10 mouse cellular contexts compared by ENCODE assay signal in genomic region chr3:130086372-130087080, GRCm38 (mm10). TPM values are rescaled to one million over a fixed set of nuclear protein-coding genes. Genes with fewer than 3 reads are reported as not detected.
A peak's percentile ranks its signal among the peaks of the same experiment; 100 is the strongest.
DNase-seq lines count a peak whose midpoint lies in the region; ATAC-seq and TF ChIP-seq lines count a peak whose summit lies in the region.
"Had no signal": no experiment of that assay in that cellular context is flagged by ENCODE, and none has a peak within 500 bp of the region (broad histone marks: within the 10 kb centered on the region; RNA-seq: fewer than 3 reads in every experiment).

No protein-coding gene starts in this region.

- H3K27ac ChIP-seq in forebrain, postnatal 0 days (ENCODE audit: low read depth, low read length), result no peak overlapping the region
- H3K27ac ChIP-seq in forebrain, embryonic 16.5 days (ENCODE audit: low read length), result no peak overlapping the region
- H3K27ac ChIP-seq in limb, embryonic 15.5 days, result peak overlapping the region; percentile 82
- H3K27ac ChIP-seq in midbrain, embryonic 16.5 days (ENCODE audit: low read length), result no peak overlapping the region
- H3K27ac ChIP-seq: left cerebral cortex, adult 2 months; midbrain, embryonic 12.5 days had no signal

- no peaks in the 10 kb centered on the region for H3K9me3 ChIP-seq in forebrain, postnatal 0 days (ENCODE audit: low read length)
- no peaks in the 10 kb centered on the region for H3K9me3 ChIP-seq in forebrain, embryonic 16.5 days (ENCODE audit: control insufficient read depth, low read length)
- H3K9me3 ChIP-seq in limb, embryonic 15.5 days, result no peaks in the 10 kb centered on the region
- no peaks in the 10 kb centered on the region; the same call in 1 of the 2 replicates for H3K9me3 ChIP-seq in midbrain, embryonic 16.5 days (replicated peaks; ENCODE audit: control insufficient read depth, low read length, poor library complexity, severe bottlenecking)
- H3K9me3 ChIP-seq: midbrain, embryonic 12.5 days had no signal

- H3K4me2 ChIP-seq in forebrain, postnatal 0 days (ENCODE audit: low read depth), result no peak overlapping the region
- no peak overlapping the region for H3K4me2 ChIP-seq in forebrain, embryonic 16.5 days (ENCODE audit: low read length)
- H3K4me2 ChIP-seq in limb, embryonic 15.5 days, result peak overlapping the region; percentile 37
- H3K4me2 ChIP-seq in midbrain, embryonic 16.5 days (ENCODE audit: low read length), result no peak overlapping the region
- H3K4me2 ChIP-seq: midbrain, embryonic 12.5 days had no signal

- no peak overlapping the region for H3K9ac ChIP-seq in forebrain, postnatal 0 days
- no peak overlapping the region for H3K9ac ChIP-seq in forebrain, embryonic 16.5 days (replicated peaks; ENCODE audit: low read depth, low read length)
- no peak overlapping the region for H3K9ac ChIP-seq in limb, embryonic 15.5 days
- no peak overlapping the region for H3K9ac ChIP-seq in midbrain, embryonic 16.5 days (ENCODE audit: low read depth, low read length)
- H3K9ac ChIP-seq: midbrain, embryonic 12.5 days had no signal

- no peak overlapping the region for H3K4me3 ChIP-seq in forebrain, postnatal 0 days (ENCODE audit: low read depth, low read length)
- no peak overlapping the region for H3K4me3 ChIP-seq in forebrain, embryonic 16.5 days (replicated peaks; ENCODE audit: low read length)
- H3K4me3 ChIP-seq in limb, embryonic 15.5 days, result peak overlapping the region; percentile 19; the same call in 1 of the 2 replicates
- no peak overlapping the region for H3K4me3 ChIP-seq in midbrain, embryonic 16.5 days (ENCODE audit: low read depth, low read length)
- H3K4me3 ChIP-seq: left cerebral cortex, adult 2 months; midbrain, embryonic 12.5 days had no signal

- no peaks in the 10 kb centered on the region for H3K4me1 ChIP-seq in forebrain, postnatal 0 days (ENCODE audit: insufficient read depth)
- no peaks in the 10 kb centered on the region; the same call in 1 of the 2 replicates for H3K4me1 ChIP-seq in forebrain, embryonic 16.5 days (replicated peaks; ENCODE audit: control insufficient read depth, insufficient read depth, low read length)
- peaks cover 18% of the 10 kb centered on the region for H3K4me1 ChIP-seq in limb, embryonic 15.5 days
- H3K4me1 ChIP-seq in midbrain, embryonic 16.5 days (ENCODE audit: control insufficient read depth, insufficient read depth, low read length), result no peaks in the 10 kb centered on the region
- H3K4me1 ChIP-seq: midbrain, embryonic 12.5 days had no signal

- DNase-seq in forebrain, postnatal 0 days, result no peak
- DNase-seq in NIH3T3 (ENCODE audit: low read depth), result peak; percentile 76
- peak; percentile 35 for DNase-seq in gastrocnemius, postnatal 25 days
- no peak for DNase-seq in cerebellum, adult 8-10 months
- DNase-seq in T-cell, adult 2 months (ENCODE audit: low spot score), result no peak

- no peaks in the 10 kb centered on the region for H3K27me3 ChIP-seq in forebrain, postnatal 0 days (ENCODE audit: insufficient read depth, low read length)
- H3K27me3 ChIP-seq in forebrain, embryonic 16.5 days (replicated peaks; ENCODE audit: control insufficient read depth, insufficient read depth, low read length), result no peaks in the 10 kb centered on the region
- 0 out of 2 replicates have a peak, but pooled peaks cover 4% of the 10 kb centered on the region for H3K27me3 ChIP-seq in limb, embryonic 15.5 days
- no peaks in the 10 kb centered on the region for H3K27me3 ChIP-seq in midbrain, embryonic 16.5 days (ENCODE audit: control insufficient read depth, insufficient read depth, low read depth, low read length)
- H3K27me3 ChIP-seq: midbrain, embryonic 12.5 days had no signal

- H3K36me3 ChIP-seq in forebrain, postnatal 0 days (ENCODE audit: insufficient read depth), result no peaks in the 10 kb centered on the region
- no peaks in the 10 kb centered on the region for H3K36me3 ChIP-seq in forebrain, embryonic 16.5 days (ENCODE audit: control insufficient read depth, insufficient read depth)
- no peaks in the 10 kb centered on the region for H3K36me3 ChIP-seq in limb, embryonic 15.5 days
- H3K36me3 ChIP-seq in midbrain, embryonic 16.5 days (ENCODE audit: control insufficient read depth, insufficient read depth, low read length), result no peaks in the 10 kb centered on the region
- H3K36me3 ChIP-seq: midbrain, embryonic 12.5 days had no signal

- no peak for TF ChIP-seq CTCF in forebrain, postnatal 0 days (IDR thresholded peaks at IDR 0.05; ENCODE audit: low read depth)

- 82% methylated on average over 13 of the region's 13 CpGs for WGBS in forebrain, postnatal 0 days
- 83% methylated on average over 13 of the region's 13 CpGs for WGBS in forebrain, embryonic 16.5 days
- WGBS in limb, embryonic 15.5 days, result 17% methylated on average over 13 of the region's 13 CpGs
- WGBS in midbrain, embryonic 16.5 days, result 80% methylated on average over 13 of the region's 13 CpGs

- peak; percentile 61 for ATAC-seq in forebrain, postnatal 0 days
- no peak; the same call in 1 of the 2 replicates for ATAC-seq in forebrain, embryonic 16.5 days
- ATAC-seq in limb, embryonic 15.5 days (ENCODE audit: insufficient number of reproducible peaks, low FRiP score, low TSS enrichment, low read depth), result peak; percentile 90
- ATAC-seq in midbrain, embryonic 16.5 days, result no peak

RNA-seq across cellular contexts. Expression of gene Sec24b, which starts 25.2 kb away (rescaled TPM):
- total RNA-seq in forebrain, postnatal 0 days (2014; rRNA removed), result 33.5 and 34.0 TPM in 2 replicates
- 18.1 and 24.3 TPM in 2 replicates for polyA plus RNA-seq in forebrain, postnatal 0 days (2015; fragmentation: Nextera tagmentation; extraction: Ambion mirVana)
- polyA plus RNA-seq in forebrain, embryonic 16.5 days (2015; fragmentation: Nextera tagmentation; extraction: Ambion mirVana), result 30.7 and 33.6 TPM in 2 replicates
- total RNA-seq in gastrocnemius, postnatal 25 days (2021), result 10 to 100 TPM; 19.8 to 20.3 TPM
- 29.8 and 30.0 TPM in 2 replicates for polyA plus RNA-seq in limb, embryonic 15.5 days (2015; fragmentation: Nextera tagmentation; extraction: Ambion mirVana)
- polyA plus RNA-seq in midbrain, embryonic 16.5 days (2015; fragmentation: Nextera tagmentation; extraction: Ambion mirVana), result 31.0 and 32.9 TPM in 2 replicates

RNA-seq across cellular contexts. Expression of gene Col25a1, which starts 44.8 kb away (rescaled TPM):
- 17.7 and 23.7 TPM in 2 replicates for total RNA-seq in forebrain, postnatal 0 days (2014; rRNA removed)
- polyA plus RNA-seq in forebrain, postnatal 0 days (2015; fragmentation: Nextera tagmentation; extraction: Ambion mirVana), result 2.4 and 5.7 TPM in 2 replicates
- 4.1 and 6.3 TPM in 2 replicates for polyA plus RNA-seq in forebrain, embryonic 16.5 days (2015; fragmentation: Nextera tagmentation; extraction: Ambion mirVana)
- under 1 TPM; 0.29 to 0.31 TPM for total RNA-seq in gastrocnemius, postnatal 25 days (2021)
- polyA plus RNA-seq in limb, embryonic 15.5 days (2015; fragmentation: Nextera tagmentation; extraction: Ambion mirVana), result 6.8 and 7.5 TPM in 2 replicates
- polyA plus RNA-seq in midbrain, embryonic 16.5 days (2015; fragmentation: Nextera tagmentation; extraction: Ambion mirVana), result 13.9 and 15.1 TPM in 2 replicates

Comparison
In these comparisons a context has a peak if more than half of its experiments do, and no peak if none do; other contexts are left out.
1. ATAC-seq: peak in forebrain, postnatal 0 days (single experiment) and limb, embryonic 15.5 days (single experiment); none in forebrain, embryonic 16.5 days (single experiment) and midbrain, embryonic 16.5 days (single experiment).
2. DNase-seq: peak in NIH3T3 (single experiment) and gastrocnemius, postnatal 25 days (single experiment); none in forebrain, postnatal 0 days (single experiment), cerebellum, adult 8-10 months (single experiment) and T-cell, adult 2 months (single experiment).